Mouse (Mus musculus): ENCODE data around the gene Cdk2ap1. TPM values are rescaled to one million over a fixed set of nuclear protein-coding genes. Genes with fewer than 3 reads are reported as not detected.
A peak's percentile ranks its signal among the peaks of the same experiment; 100 is the strongest.

Cdk2ap1 gene
- polyA plus RNA-seq, 1 experiment from 2014 or later = 53.7 TPM

GRCm38 (mm10) chr5:124353726-124354547 lies 8.9 kb downstream of the Cdk2ap1 start:
- Histone ChIP-seq H3K9ac (replicated peaks; ENCODE audit: low read depth, low read length) (peak overlapping the region; percentile 99), H3K4me1 (ENCODE audit: control insufficient read depth, insufficient read depth, low read length) (peaks cover 17% of the 10 kb centered on the region), H3K27me3 (ENCODE audit: control insufficient read depth, insufficient read depth, low read length) (no peaks in the 10 kb centered on the region), H3K36me3 (ENCODE audit: control insufficient read depth, insufficient read depth, low read length) (peaks cover 11% of the 10 kb centered on the region), H3K4me3 (ENCODE audit: low read depth, low read length) (peak overlapping the region; percentile 94), H3K4me2 (replicated peaks; ENCODE audit: low read depth, low read length) (peak overlapping the region; percentile 96), H3K27ac (ENCODE audit: low read length) (peak overlapping the region; percentile 99), H3K9me3 (ENCODE audit: control insufficient read depth, low read depth, low read length) (no peaks in the 10 kb centered on the region)
- under 1% methylated on average over 93 of the region's 132 CpGs for WGBS
- no peak for ATAC-seq (ENCODE audit: insufficient number of reproducible peaks, insufficient read depth, low FRiP score, low read depth)

- WGBS = 0% methylated on average over 31 of the region's 32 CpGs
- no peak for ATAC-seq (ENCODE audit: insufficient number of reproducible peaks, insufficient read depth, low FRiP score, low read depth)
- H3K27me3 ChIP-seq (ENCODE audit: control insufficient read depth, insufficient read depth, low read length) = no peaks in the 10 kb centered on the region
These were observed 9.7 kb downstream of the Cdk2ap1 start for GRCm38 (mm10) chr5:124353011-124353725.

GRCm38 (mm10) chr5:124352141-124352920 lies 10.6 kb downstream of the Cdk2ap1 start:
- peak; percentile 89 for ATAC-seq (ENCODE audit: insufficient number of reproducible peaks, insufficient read depth, low FRiP score, low read depth)
- Histone ChIP-seq H3K4me3 (ENCODE audit: low read depth, low read length) (peak overlapping the region; percentile 94), H3K4me2 (replicated peaks; ENCODE audit: low read depth, low read length) (peak overlapping the region; percentile 96), H3K4me1 (ENCODE audit: control insufficient read depth, insufficient read depth, low read length) (peaks cover 17% of the 10 kb centered on the region), H3K27ac (ENCODE audit: low read length) (peak overlapping the region; percentile 99), H3K36me3 (ENCODE audit: control insufficient read depth, insufficient read depth, low read length) (peaks cover 22% of the 10 kb centered on the region), H3K9ac (replicated peaks; ENCODE audit: low read depth, low read length) (peak overlapping the region; percentile 99), H3K27me3 (ENCODE audit: control insufficient read depth, insufficient read depth, low read length) (no peaks in the 10 kb centered on the region), H3K9me3 (ENCODE audit: control insufficient read depth, low read depth, low read length) (no peaks in the 10 kb centered on the region)
- WGBS = 1% methylated on average over 30 of the region's 30 CpGs

More at GRCm38 (mm10) chr5:124353011-124353725, 9.7 kb downstream of the Cdk2ap1 start:
- H3K4me3 ChIP-seq (ENCODE audit: low read depth, low read length) = peak overlapping the region; percentile 94
- H3K9me3 ChIP-seq (ENCODE audit: control insufficient read depth, low read depth, low read length) = no peaks in the 10 kb centered on the region
- H3K4me2 ChIP-seq (replicated peaks; ENCODE audit: low read depth, low read length) = peak overlapping the region; percentile 96
- peaks cover 19% of the 10 kb centered on the region for H3K36me3 ChIP-seq (ENCODE audit: control insufficient read depth, insufficient read depth, low read length)
- peak overlapping the region; percentile 99 for H3K9ac ChIP-seq (replicated peaks; ENCODE audit: low read depth, low read length)
- peaks cover 17% of the 10 kb centered on the region for H3K4me1 ChIP-seq (ENCODE audit: control insufficient read depth, insufficient read depth, low read length)
- H3K27ac ChIP-seq (ENCODE audit: low read length) = peak overlapping the region; percentile 99

GRCm38 (mm10) chr5:124351604-124352003 lies 11.3 kb downstream of the Cdk2ap1 start:
- 38% methylated on average over 3 of the region's 3 CpGs for WGBS
- H3K27me3 ChIP-seq (ENCODE audit: control insufficient read depth, insufficient read depth, low read length) = no peaks in the 10 kb centered on the region
- peak overlapping the region; percentile 96 for H3K4me2 ChIP-seq (replicated peaks; ENCODE audit: low read depth, low read length)
- H3K27ac ChIP-seq (ENCODE audit: low read length) = peak overlapping the region; percentile 99
- H3K9ac ChIP-seq (replicated peaks; ENCODE audit: low read depth, low read length) = peak overlapping the region; percentile 99; the same call in 1 of the 2 replicates
- H3K4me3 ChIP-seq (ENCODE audit: low read depth, low read length) = peak overlapping the region; percentile 94
- no peaks in the 10 kb centered on the region for H3K9me3 ChIP-seq (ENCODE audit: control insufficient read depth, low read depth, low read length)
- H3K36me3 ChIP-seq (ENCODE audit: control insufficient read depth, insufficient read depth, low read length) = peaks cover 28% of the 10 kb centered on the region
- H3K4me1 ChIP-seq (ENCODE audit: control insufficient read depth, insufficient read depth, low read length) = peaks cover 17% of the 10 kb centered on the region
- ATAC-seq (ENCODE audit: insufficient number of reproducible peaks, insufficient read depth, low FRiP score, low read depth) = peak; percentile 2; the same call in 1 of the 2 replicates

- WGBS = 21% methylated on average over 7 of the region's 7 CpGs
- peak overlapping the region; percentile 99 for H3K27ac ChIP-seq (ENCODE audit: low read length)
These were observed 11.7 kb downstream of the Cdk2ap1 start for GRCm38 (mm10) chr5:124351111-124351560.

GRCm38 (mm10) chr5:124350350-124350749 lies 12.5 kb downstream of the Cdk2ap1 start:
- 0 out of 2 replicates have a peak overlapping the region, but pooled peaks have one; percentile 7 for H3K9ac ChIP-seq (replicated peaks; ENCODE audit: low read depth, low read length)
- peak overlapping the region; percentile 96; the same call in 1 of the 2 replicates for H3K4me2 ChIP-seq (replicated peaks; ENCODE audit: low read depth, low read length)
- no peaks in the 10 kb centered on the region for H3K9me3 ChIP-seq (ENCODE audit: control insufficient read depth, low read depth, low read length)
- H3K27me3 ChIP-seq (ENCODE audit: control insufficient read depth, insufficient read depth, low read length) = no peaks in the 10 kb centered on the region
- 78% methylated on average over 2 of the region's 2 CpGs for WGBS
- ATAC-seq (ENCODE audit: insufficient number of reproducible peaks, insufficient read depth, low FRiP score, low read depth) = no peak
- peaks cover 34% of the 10 kb centered on the region for H3K36me3 ChIP-seq (ENCODE audit: control insufficient read depth, insufficient read depth, low read length)
- no peak overlapping the region for H3K4me3 ChIP-seq (ENCODE audit: low read depth, low read length)
- peaks cover 17% of the 10 kb centered on the region for H3K4me1 ChIP-seq (ENCODE audit: control insufficient read depth, insufficient read depth, low read length)
- peak overlapping the region; percentile 99; the same call in 1 of the 2 replicates for H3K27ac ChIP-seq (ENCODE audit: low read length)

More at GRCm38 (mm10) chr5:124351111-124351560, 11.7 kb downstream of the Cdk2ap1 start:
- Histone ChIP-seq H3K27me3 (ENCODE audit: control insufficient read depth, insufficient read depth, low read length) (no peaks in the 10 kb centered on the region), H3K4me1 (ENCODE audit: control insufficient read depth, insufficient read depth, low read length) (peaks cover 17% of the 10 kb centered on the region), H3K36me3 (ENCODE audit: control insufficient read depth, insufficient read depth, low read length) (peaks cover 32% of the 10 kb centered on the region), H3K4me2 (replicated peaks; ENCODE audit: low read depth, low read length) (peak overlapping the region; percentile 96), H3K4me3 (ENCODE audit: low read depth, low read length) (peak overlapping the region; percentile 94), H3K9ac (replicated peaks; ENCODE audit: low read depth, low read length) (peak overlapping the region; percentile 99; the same call in 1 of the 2 replicates), H3K9me3 (ENCODE audit: control insufficient read depth, low read depth, low read length) (no peaks in the 10 kb centered on the region)
- peak; percentile 20; the same call in 1 of the 2 replicates for ATAC-seq (ENCODE audit: insufficient number of reproducible peaks, insufficient read depth, low FRiP score, low read depth)

- H3K36me3 ChIP-seq (ENCODE audit: control insufficient read depth, insufficient read depth, low read length) = peaks cover 43% of the 10 kb centered on the region
- no peak for ATAC-seq (ENCODE audit: insufficient number of reproducible peaks, insufficient read depth, low FRiP score, low read depth)
- 92% methylated on average over 17 of the region's 17 CpGs for WGBS
These were observed 13.7 kb downstream of the Cdk2ap1 start for GRCm38 (mm10) chr5:124349196-124349595.

More at GRCm38 (mm10) chr5:124349196-124349595, 13.7 kb downstream of the Cdk2ap1 start:
- H3K27me3 ChIP-seq (ENCODE audit: control insufficient read depth, insufficient read depth, low read length) = no peaks in the 10 kb centered on the region
- H3K4me2 ChIP-seq (replicated peaks; ENCODE audit: low read depth, low read length) = no peak overlapping the region
- H3K27ac ChIP-seq (ENCODE audit: low read length) = no peak overlapping the region
- no peak overlapping the region; the same call in 1 of the 2 replicates for H3K9ac ChIP-seq (replicated peaks; ENCODE audit: low read depth, low read length)
- peaks cover 17% of the 10 kb centered on the region for H3K4me1 ChIP-seq (ENCODE audit: control insufficient read depth, insufficient read depth, low read length)
- no peaks in the 10 kb centered on the region for H3K9me3 ChIP-seq (ENCODE audit: control insufficient read depth, low read depth, low read length)
- no peak overlapping the region for H3K4me3 ChIP-seq (ENCODE audit: low read depth, low read length)
